ENCODE assay signal across 9 mouse cellular contexts in genomic region chr4:147941045-147942020, GRCm38 (mm10). TPM values are rescaled to one million over a fixed set of nuclear protein-coding genes. Genes with fewer than 3 reads are reported as not detected.
A peak's percentile ranks its signal among the peaks of the same experiment; 100 is the strongest.
DNase-seq lines count a peak whose midpoint lies in the region; ATAC-seq and TF ChIP-seq lines count a peak whose summit lies in the region.
"Had no signal": no experiment of that assay in that cellular context is flagged by ENCODE, and none has a peak within 500 bp of the region (broad histone marks: within the 10 kb centered on the region; RNA-seq: fewer than 3 reads in every experiment).

No protein-coding gene starts in this region.

- H3K4me3 ChIP-seq in embryonic facial prominence, embryonic 13.5 days, result peak overlapping the region; percentile 93
- peak overlapping the region; percentile 92 for H3K4me3 ChIP-seq in hindbrain, postnatal 0 days (ENCODE audit: low read length)
- peak overlapping the region; percentile 90 for H3K4me3 ChIP-seq in liver, embryonic 16.5 days (ENCODE audit: low read depth, low read length)

- 6% methylated on average over 84 of the region's 88 CpGs for WGBS in embryonic facial prominence, embryonic 13.5 days
- 12% methylated on average over 59 of the region's 88 CpGs for WGBS in hindbrain, postnatal 0 days
- WGBS in liver, embryonic 16.5 days (ENCODE audit: insufficient replicate concordance), result 6% methylated on average over 78 of the region's 88 CpGs

- H3K4me1 ChIP-seq in embryonic facial prominence, embryonic 13.5 days, result peaks cover 65% of the 10 kb centered on the region
- H3K4me1 ChIP-seq in hindbrain, postnatal 0 days (ENCODE audit: insufficient read depth, low read length), result peaks cover 16% of the 10 kb centered on the region
- peaks cover 26% of the 10 kb centered on the region for H3K4me1 ChIP-seq in liver, embryonic 16.5 days (ENCODE audit: control insufficient read depth, low read depth, low read length)

- no peaks in the 10 kb centered on the region for H3K9me3 ChIP-seq in embryonic facial prominence, embryonic 13.5 days
- no peaks in the 10 kb centered on the region for H3K9me3 ChIP-seq in hindbrain, postnatal 0 days (ENCODE audit: low read length)
- H3K9me3 ChIP-seq in liver, embryonic 16.5 days (replicated peaks; ENCODE audit: control insufficient read depth, low read length), result no peaks in the 10 kb centered on the region

- H3K36me3 ChIP-seq in embryonic facial prominence, embryonic 13.5 days, result peaks cover 30% of the 10 kb centered on the region
- peaks cover 25% of the 10 kb centered on the region for H3K36me3 ChIP-seq in hindbrain, postnatal 0 days (ENCODE audit: insufficient read depth, low read length)
- peaks cover 22% of the 10 kb centered on the region for H3K36me3 ChIP-seq in liver, embryonic 16.5 days (ENCODE audit: control insufficient read depth, insufficient read depth)

- peak overlapping the region; percentile 100 for H3K4me2 ChIP-seq in embryonic facial prominence, embryonic 13.5 days
- H3K4me2 ChIP-seq in hindbrain, postnatal 0 days (ENCODE audit: low read depth, low read length), result peak overlapping the region; percentile 67
- peak overlapping the region; percentile 98 for H3K4me2 ChIP-seq in liver, embryonic 16.5 days (ENCODE audit: low read depth, low read length)

- peak; percentile 27 for DNase-seq in embryo, embryonic 9.5 days (ENCODE audit: extremely low spot score)
- DNase-seq in embryo, embryonic 10.5 days (ENCODE audit: low spot score), result no peak
- DNase-seq in CD8-positive naive resting alpha-beta T cell, adult 2 months (ENCODE audit: low read depth in 2 of 2, low spot score in 2 of 2), result peak; percentile 7 to 25
- DNase-seq in hindbrain, postnatal 0 days (ENCODE audit: low spot score), result peak; percentile 28
- DNase-seq in right cerebral cortex, postnatal 4 days, result peak; percentile 30
- no peak for DNase-seq in adipocyte (ENCODE audit: low spot score)

- H3K9ac ChIP-seq in embryonic facial prominence, embryonic 13.5 days, result peak overlapping the region; percentile 91
- H3K9ac ChIP-seq in hindbrain, postnatal 0 days (replicated peaks; ENCODE audit: low read length), result peak overlapping the region; percentile 89
- peak overlapping the region; percentile 89 for H3K9ac ChIP-seq in liver, embryonic 16.5 days (ENCODE audit: low read depth, low read length)

- no peak for TF ChIP-seq CTCF in hindbrain, postnatal 0 days (IDR thresholded peaks at IDR 0.05; ENCODE audit: low read depth)

- H3K27ac ChIP-seq in embryonic facial prominence, embryonic 13.5 days, result peak overlapping the region; percentile 60; the same call in 1 of the 2 replicates
- H3K27ac ChIP-seq in hindbrain, postnatal 0 days, result peak overlapping the region; percentile 76
- H3K27ac ChIP-seq in liver, embryonic 16.5 days (ENCODE audit: low read length), result peak overlapping the region; percentile 79

- H3K27me3 ChIP-seq in embryonic facial prominence, embryonic 13.5 days, result no peaks in the 10 kb centered on the region
- H3K27me3 ChIP-seq in hindbrain, postnatal 0 days (ENCODE audit: insufficient read depth, low read length), result no peaks in the 10 kb centered on the region
- H3K27me3 ChIP-seq in liver, embryonic 16.5 days (ENCODE audit: control insufficient read depth, insufficient read depth, low read depth, low read length), result no peaks in the 10 kb centered on the region

- ATAC-seq in embryonic facial prominence, embryonic 13.5 days (ENCODE audit: insufficient number of reproducible peaks, insufficient read depth, low FRiP score, low TSS enrichment, low read depth), result peak; percentile 39
- peak; percentile 48 for ATAC-seq in hindbrain, postnatal 0 days
- ATAC-seq in liver, embryonic 16.5 days (ENCODE audit: low read depth), result peak; percentile 64

RNA-seq across cellular contexts. Expression of gene 2510039O18Rik, which starts 0.6 kb away (rescaled TPM):
- 14.3 and 17.7 TPM in 2 replicates for polyA plus RNA-seq in embryonic facial prominence, embryonic 13.5 days (2015; fragmentation: Nextera tagmentation; extraction: Ambion mirVana)
- total RNA-seq in hindbrain, postnatal 0 days (2014; rRNA removed), result 62.9 and 70.9 TPM in 2 replicates
- 10.3 and 11.0 TPM in 2 replicates for polyA plus RNA-seq in hindbrain, postnatal 0 days (2015; fragmentation: Nextera tagmentation; extraction: Ambion mirVana)
- polyA plus RNA-seq in liver, embryonic 16.5 days (2015; fragmentation: Nextera tagmentation; extraction: Ambion mirVana), result 4.0 and 5.8 TPM in 2 replicates

RNA-seq across cellular contexts. Expression of gene Plod1, which starts 4.8 kb away (rescaled TPM):
- 68.6 and 76.3 TPM in 2 replicates for polyA plus RNA-seq in embryonic facial prominence, embryonic 13.5 days (2015; fragmentation: Nextera tagmentation; extraction: Ambion mirVana)
- 30.0 and 46.2 TPM in 2 replicates for total RNA-seq in hindbrain, postnatal 0 days (2014; rRNA removed)
- 22.6 and 22.8 TPM in 2 replicates for polyA plus RNA-seq in hindbrain, postnatal 0 days (2015; fragmentation: Nextera tagmentation; extraction: Ambion mirVana)
- polyA plus RNA-seq in liver, embryonic 16.5 days (2015; fragmentation: Nextera tagmentation; extraction: Ambion mirVana), result 28.8 and 30.7 TPM in 2 replicates

RNA-seq across cellular contexts. Expression of gene Mfn2, which starts 36.8 kb away (rescaled TPM):
- 34.3 and 34.6 TPM in 2 replicates for polyA plus RNA-seq in embryonic facial prominence, embryonic 13.5 days (2015; fragmentation: Nextera tagmentation; extraction: Ambion mirVana)
- total RNA-seq in hindbrain, postnatal 0 days (2014; rRNA removed), result 86.1 and 88.6 TPM in 2 replicates
- 84.9 and 86.8 TPM in 2 replicates for polyA plus RNA-seq in hindbrain, postnatal 0 days (2015; fragmentation: Nextera tagmentation; extraction: Ambion mirVana)
- 15.9 and 16.2 TPM in 2 replicates for polyA plus RNA-seq in liver, embryonic 16.5 days (2015; fragmentation: Nextera tagmentation; extraction: Ambion mirVana)

RNA-seq across cellular contexts. Expression of gene Nppb, which starts 44.3 kb away (rescaled TPM):
- polyA plus RNA-seq in embryonic facial prominence, embryonic 13.5 days (2015; fragmentation: Nextera tagmentation; extraction: Ambion mirVana), result 0.28 and 0.95 TPM in 2 replicates
- 1.3 TPM in 1 of 2 replicates, not detected in the other for total RNA-seq in hindbrain, postnatal 0 days (2014; rRNA removed)
- 0.19 and 0.72 TPM in 2 replicates for polyA plus RNA-seq in hindbrain, postnatal 0 days (2015; fragmentation: Nextera tagmentation; extraction: Ambion mirVana)
- not detected in 2 replicates for polyA plus RNA-seq in liver, embryonic 16.5 days (2015; fragmentation: Nextera tagmentation; extraction: Ambion mirVana)
- total RNA-seq: left cerebral cortex, adult 8-10 months had no signal

RNA-seq across cellular contexts. Expression of gene Nppa, which starts 59.2 kb away (rescaled TPM):
- 0.25 and 10.7 TPM in 2 replicates for polyA plus RNA-seq in embryonic facial prominence, embryonic 13.5 days (2015; fragmentation: Nextera tagmentation; extraction: Ambion mirVana)
- 0.58 and 1.8 TPM in 2 replicates for total RNA-seq in hindbrain, postnatal 0 days (2014; rRNA removed)
- 2.0 and 2.6 TPM in 2 replicates for polyA plus RNA-seq in hindbrain, postnatal 0 days (2015; fragmentation: Nextera tagmentation; extraction: Ambion mirVana)
- not detected in 2 replicates for polyA plus RNA-seq in liver, embryonic 16.5 days (2015; fragmentation: Nextera tagmentation; extraction: Ambion mirVana)

Comparison
In these comparisons a context has a peak if more than half of its experiments do, and no peak if none do; other contexts are left out.
1. DNase-seq: peak in embryo, embryonic 9.5 days (single experiment), CD8-positive naive resting alpha-beta T cell, adult 2 months (2 of 2), hindbrain, postnatal 0 days (single experiment) and right cerebral cortex, postnatal 4 days (single experiment); none in embryo, embryonic 10.5 days (single experiment) and adipocyte (single experiment).
2. Peak in every context shown above with its lines, with median percentiles within 50 percentile points of each other: ATAC-seq, H3K27ac ChIP-seq, H3K4me2 ChIP-seq, H3K4me3 ChIP-seq and H3K9ac ChIP-seq.